Mouse (Mus musculus) forebrain, postnatal 0 days (tissue): ENCODE data around the gene Itpkb. TPM values are rescaled to one million over a fixed set of nuclear protein-coding genes. Genes with fewer than 3 reads are reported as not detected.

ENCODE experiments used
- ATAC-seq: fragments of 200-750 bp; cut with Nextera tagmentation; 2 replicates; pipeline ENCODE4 v1.8.0; 2017; ENCODE audit warnings: mild to moderate bottlenecking, moderate library complexity
- DNase-seq: peaks from one replicate; pipeline ENCODE4 v3.0.0-alpha.2; 2015
- H3K27ac ChIP-seq: fragments of 300-500 bp; sonication (generic); 2 replicates; pipeline ENCODE4 v1.5.1; 2014; ENCODE audit warnings: low read depth, mild to moderate bottlenecking, antibody characterized with exemption, low read length, moderate library complexity, mixed read lengths
- H3K27me3 ChIP-seq: fragments of 300-500 bp; sonication (generic); 2 replicates; pipeline ENCODE4 v1.6.1; 2014; ENCODE audit warnings: mild to moderate bottlenecking, low read length, mixed read lengths; ENCODE audit not compliant: insufficient read depth
- H3K36me3 ChIP-seq: fragments of 300-500 bp; sonication (generic); 2 replicates; pipeline ENCODE4 v1.6.1; 2014; ENCODE audit warnings: mild to moderate bottlenecking, moderate library complexity; ENCODE audit not compliant: insufficient read depth
- H3K4me1 ChIP-seq: fragments of 300-500 bp; sonication (generic); 2 replicates; pipeline ENCODE4 v1.6.1; 2014; ENCODE audit warnings: antibody characterized with exemption; ENCODE audit not compliant: insufficient read depth
- H3K4me2 ChIP-seq: fragments of 300-500 bp; sonication (generic); 2 replicates; pipeline ENCODE4 v1.6.1; 2014; ENCODE audit warnings: low read depth, mild to moderate bottlenecking, moderate library complexity
- H3K4me3 ChIP-seq: fragments of 300-500 bp; sonication (generic); 2 replicates; pipeline ENCODE4 v1.5.1; 2014; ENCODE audit warnings: low read depth, low read length, mixed read lengths
- H3K9ac ChIP-seq: fragments of 300-500 bp; sonication (generic); 2 replicates; pipeline ENCODE4 v1.6.1; 2014; ENCODE audit warnings: mild to moderate bottlenecking
- H3K9me3 ChIP-seq: fragments of 300-500 bp; sonication (generic); 2 replicates; pipeline ENCODE4 v1.6.1; 2016; ENCODE audit warnings: low read length
- CTCF ChIP-seq: sonication (generic); IDR thresholded peaks from 2 replicates; pipeline ENCODE4 v1.5.1; 2016; ENCODE audit warnings: antibody characterized with exemption, control low read depth, low read depth
- WGBS: fragments of 180-500 bp; shearing (Covaris S2); extraction: QIAGEN DNeasy Blood & Tissue Kit; methylation state at CpG from one replicate; pipeline ENCODE4 v1.1.7; 2014; 5-methylcytosine and 5-hydroxymethylcytosine counted together
- polyA plus RNA-seq: library from polyadenylated mRNA; unstranded; fragments of >200 nt; fragmentation: Nextera tagmentation; extraction: Ambion mirVana; gene quantifications from 2 replicates; pipeline ENCODE4 v1.2.1, GENCODE M21; 2015
- total RNA-seq: library from RNA; depleted of rRNA; stranded (reverse); fragments of >200 nt; gene quantifications from 2 replicates; pipeline ENCODE4 v1.2.3, GENCODE M21; 2014; rRNA removed

The Itpkb gene
- total RNA-seq (6.4 and 6.5 TPM in 2 replicates), polyA plus RNA-seq (1.3 and 1.9 TPM in 2 replicates)

DNA sequence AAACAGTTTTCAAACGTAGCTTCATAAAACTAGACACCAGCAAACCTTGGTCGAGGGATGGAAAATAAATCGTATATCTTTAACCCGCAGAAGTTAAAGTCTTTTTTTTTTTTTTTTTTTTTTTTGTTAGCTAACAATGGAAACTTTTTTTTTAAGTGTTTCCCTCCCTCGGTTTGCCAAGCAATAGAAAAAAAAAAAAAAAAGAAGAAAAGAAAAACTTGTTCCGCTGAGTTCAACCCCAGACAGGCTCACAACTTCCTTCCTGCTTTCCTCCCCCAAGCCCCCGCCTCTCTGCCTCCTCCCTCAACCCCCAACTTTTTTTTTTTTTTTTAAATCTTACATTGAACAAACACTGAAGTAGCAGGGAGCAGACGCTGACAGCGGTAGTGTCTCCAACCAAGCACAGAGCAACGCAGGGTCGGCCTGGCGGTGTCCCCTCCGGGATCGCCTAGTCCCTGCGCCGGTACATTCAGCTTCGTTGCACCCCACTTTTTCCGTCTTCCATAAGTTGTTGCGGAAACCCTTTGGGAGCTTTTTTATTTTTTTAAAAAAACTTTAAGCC lies at the start of gene Itpkb:
TSS of gene Itpkb (plus strand) at position 341 of the 562 bp plus-strand sequence.
- peak; percentile 27 for DNase-seq
- peak; percentile 42; the same call in 1 of the 2 replicates for ATAC-seq
- WGBS, result 1% methylated on average over 19 of the region's 19 CpGs

DNA sequence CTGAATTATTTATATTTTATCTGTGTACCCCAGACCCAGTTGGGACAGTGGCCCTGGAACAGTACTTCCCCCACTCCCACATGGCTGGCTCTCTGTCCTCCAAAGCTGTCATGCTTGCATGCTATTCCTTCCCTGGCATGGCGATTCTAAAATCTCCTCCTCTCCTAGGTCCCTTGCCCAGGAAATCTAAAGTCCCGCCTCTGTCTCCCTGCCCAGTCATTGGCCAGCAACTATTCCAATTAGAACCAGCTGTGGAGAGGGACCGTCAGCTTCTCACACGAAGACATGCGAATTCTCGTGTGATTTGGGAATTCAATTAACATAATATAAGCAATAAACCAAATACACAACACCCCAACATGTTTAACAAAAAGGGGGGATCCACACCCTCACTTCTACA lies 47.7 kb upstream of the Itpkb start:
- H3K27ac ChIP-seq, result no peak overlapping the region
- WGBS, result 46% methylated on average over 6 of the region's 6 CpGs
- no peaks in the 10 kb centered on the region for H3K4me1 ChIP-seq
- ATAC-seq (peak; percentile 40; the same call in 1 of the 2 replicates), DNase-seq (peak; percentile 12)
- H3K4me2 ChIP-seq, result no peak overlapping the region
- H3K27me3 ChIP-seq, result no peaks in the 10 kb centered on the region
- H3K9me3 ChIP-seq, result no peaks in the 10 kb centered on the region
- no peak for TF ChIP-seq CTCF
- H3K36me3 ChIP-seq, result no peaks in the 10 kb centered on the region
- H3K4me3 ChIP-seq, result no peak overlapping the region
- no peak overlapping the region for H3K9ac ChIP-seq

More for the DNA sequence above, at the start of gene Itpkb:
- Histone ChIP-seq H3K9me3 (no peaks in the 10 kb centered on the region), H3K4me2 (peak within 1 kb of the TSS; percentile 90), H3K4me1 (peaks cover 4% of the 10 kb centered on the region; the same call in 1 of the 2 replicates), H3K4me3 (peak within 1 kb of the TSS; percentile 57), H3K9ac (peak within 1 kb of the TSS; percentile 70), H3K27ac (peak within 1 kb of the TSS; percentile 59), H3K27me3 (peaks cover 9% of the 10 kb centered on the region; the same call in 1 of the 2 replicates), H3K36me3 (no peaks in the 10 kb centered on the region)
- no peak for TF ChIP-seq CTCF

DNA sequence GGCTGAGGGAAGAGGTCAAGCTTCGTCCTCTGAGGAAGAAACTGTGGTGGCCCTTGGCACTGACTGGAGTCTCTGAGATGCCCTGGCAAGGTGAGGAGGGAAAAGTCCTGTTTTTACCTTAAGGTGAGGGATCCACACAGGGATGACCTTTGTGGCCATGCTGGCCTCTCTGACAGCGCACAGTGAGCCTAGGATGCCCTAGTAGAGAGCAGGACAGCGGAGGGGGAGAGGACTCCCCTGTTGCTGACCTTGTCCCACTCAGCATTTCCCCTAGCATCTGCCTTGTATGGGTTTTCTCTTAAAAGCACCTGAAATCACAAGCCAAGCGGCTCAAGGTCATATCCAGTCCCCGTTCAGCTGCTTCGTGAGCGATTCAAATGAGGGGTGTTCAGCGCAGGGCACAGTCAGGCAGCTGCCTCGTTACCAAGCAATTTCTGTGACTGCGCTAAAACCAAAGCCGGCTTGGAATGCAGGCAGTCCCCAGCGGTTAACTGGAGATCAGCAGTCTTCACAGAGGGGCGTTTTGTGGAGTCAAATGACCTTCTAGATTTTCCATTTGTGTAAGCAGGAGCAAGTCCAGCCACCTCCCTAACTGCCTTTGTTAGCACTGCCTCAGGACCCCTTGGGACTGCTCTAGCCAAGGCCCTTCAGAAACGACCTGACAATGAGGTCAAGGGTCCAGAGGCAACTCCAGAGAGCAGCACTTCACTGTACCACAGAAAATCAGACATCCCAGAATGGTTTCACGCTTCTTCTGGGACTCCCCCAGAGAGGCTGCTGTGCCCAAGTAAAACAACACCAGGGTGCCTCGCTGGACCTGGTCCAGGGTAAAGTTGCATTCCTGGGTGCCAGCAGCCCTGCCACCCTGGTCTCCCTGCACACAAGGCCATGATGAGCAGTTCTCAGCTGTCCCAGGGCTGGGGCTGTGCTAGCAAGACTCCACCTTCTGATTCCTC lies 46.2 kb upstream of the Itpkb start:
- Histone ChIP-seq H3K9ac (no peak overlapping the region; the same call in 1 of the 2 replicates), H3K36me3 (no peaks in the 10 kb centered on the region), H3K27me3 (no peaks in the 10 kb centered on the region), H3K4me2 (peak overlapping the region; percentile 17; the same call in 1 of the 2 replicates), H3K27ac (peak overlapping the region; percentile 35; the same call in 1 of the 2 replicates), H3K4me3 (no peak overlapping the region), H3K4me1 (no peaks in the 10 kb centered on the region), H3K9me3 (no peaks in the 10 kb centered on the region)
- TF ChIP-seq CTCF, result peak; percentile 54
- WGBS, result 24% methylated on average over 16 of the region's 16 CpGs
- ATAC-seq (peak; percentile 89), DNase-seq (peak; percentile 63)

DNA sequence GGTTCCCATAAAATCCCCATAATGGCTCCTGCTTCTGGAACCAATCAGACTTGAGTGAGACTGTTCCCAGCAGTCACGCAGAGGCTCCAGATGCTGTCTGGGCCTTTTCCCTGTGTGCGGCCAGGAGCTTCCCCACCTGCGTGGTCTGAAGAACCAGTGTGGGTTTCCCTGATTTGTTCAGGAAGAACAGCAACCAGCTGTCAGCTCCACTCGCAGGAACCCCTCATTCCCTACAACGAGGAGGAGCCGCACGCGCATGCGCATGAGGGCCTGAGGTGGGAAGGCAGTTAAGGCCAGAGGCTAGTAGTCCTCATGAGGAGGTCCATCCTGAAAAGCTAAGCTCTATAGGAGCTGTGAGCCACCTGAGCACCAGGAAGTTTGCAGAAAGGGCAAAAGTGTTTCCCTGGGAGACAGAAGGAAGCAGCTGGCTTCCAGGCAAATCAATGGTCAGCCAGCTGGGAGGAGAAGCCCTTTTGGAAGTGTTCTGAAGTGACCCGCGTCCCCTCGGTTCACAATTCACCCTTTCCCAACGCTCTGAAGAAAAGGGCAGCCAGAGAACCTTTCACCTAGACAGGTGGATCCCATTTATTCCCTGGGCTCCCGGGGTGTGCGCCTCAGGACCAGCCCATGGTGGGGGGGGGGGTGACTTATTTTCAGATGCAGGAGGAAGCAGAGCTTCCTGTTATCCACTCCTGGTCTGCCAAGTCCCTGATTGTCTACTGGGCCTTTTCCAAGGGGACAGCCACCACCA lies 44.0 kb upstream of the Itpkb start:
- no peak overlapping the region for H3K4me3 ChIP-seq
- no peak overlapping the region for H3K27ac ChIP-seq
- H3K36me3 ChIP-seq, result no peaks in the 10 kb centered on the region
- no peak for ATAC-seq
- no peak overlapping the region for H3K9ac ChIP-seq
- 72% methylated on average over 15 of the region's 15 CpGs for WGBS
- H3K4me1 ChIP-seq, result no peaks in the 10 kb centered on the region
- no peaks in the 10 kb centered on the region for H3K9me3 ChIP-seq
- no peak for DNase-seq
- TF ChIP-seq CTCF, result no peak
- H3K27me3 ChIP-seq, result no peaks in the 10 kb centered on the region
- no peak overlapping the region for H3K4me2 ChIP-seq

DNA sequence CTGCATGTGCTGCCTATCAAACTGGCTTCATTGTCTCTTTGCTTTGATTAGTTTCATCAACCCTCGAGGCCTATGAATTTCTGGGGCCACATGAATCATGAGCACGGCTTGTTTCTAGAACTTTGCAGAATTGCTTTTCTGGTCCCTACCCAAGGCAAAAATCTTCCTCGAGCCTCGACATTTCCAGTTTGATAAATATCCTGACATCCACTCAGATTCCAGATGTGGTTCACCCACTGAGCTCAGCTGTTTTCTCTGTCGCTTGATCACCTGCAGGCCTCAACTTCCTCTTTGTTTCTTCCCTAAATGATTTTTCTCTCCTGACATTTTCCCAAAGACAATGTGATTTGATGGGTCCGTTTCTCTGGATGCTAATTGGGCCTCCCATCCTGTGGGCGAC lies 42.1 kb upstream of the Itpkb start:
- no peak overlapping the region for H3K9ac ChIP-seq
- no peaks in the 10 kb centered on the region for H3K4me1 ChIP-seq
- no peak overlapping the region for H3K4me3 ChIP-seq
- no peak for DNase-seq
- H3K27me3 ChIP-seq, result no peaks in the 10 kb centered on the region; the same call in 1 of the 2 replicates
- 84% methylated on average over 7 of the region's 7 CpGs for WGBS
- ATAC-seq, result no peak
- H3K4me2 ChIP-seq, result no peak overlapping the region
- no peak overlapping the region for H3K27ac ChIP-seq
- TF ChIP-seq CTCF, result no peak
- no peaks in the 10 kb centered on the region for H3K36me3 ChIP-seq
- no peaks in the 10 kb centered on the region for H3K9me3 ChIP-seq

DNA sequence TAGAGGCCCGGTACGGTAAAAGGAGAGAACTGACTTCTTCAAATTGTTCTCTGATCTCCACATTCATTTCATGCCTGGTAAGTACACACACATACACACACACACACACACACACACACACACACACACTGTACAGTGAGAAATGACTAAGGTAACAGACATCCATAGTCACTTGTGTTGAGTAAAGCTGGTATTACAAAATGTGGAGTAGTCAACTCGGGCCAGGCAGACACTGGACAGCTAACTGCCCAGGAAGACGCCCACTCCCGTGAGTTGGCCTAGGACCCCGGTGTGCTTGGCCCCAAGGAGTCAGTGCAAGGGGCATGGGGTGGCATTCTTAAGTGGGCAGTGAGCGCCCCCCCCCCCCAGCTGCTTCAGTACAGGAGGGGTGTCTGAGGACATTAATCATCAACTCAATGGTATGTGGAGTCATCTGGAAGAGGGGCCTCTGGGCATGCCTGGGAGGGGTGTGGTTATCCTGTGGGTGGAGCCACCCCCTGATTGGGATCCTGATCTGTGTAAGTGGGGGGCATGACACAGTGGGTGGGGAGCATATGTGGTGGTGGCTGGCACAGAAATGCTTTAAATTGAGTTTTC lies 41.3 kb upstream of the Itpkb start:
- no peaks in the 10 kb centered on the region; the same call in 1 of the 2 replicates for H3K27me3 ChIP-seq
- ATAC-seq, result no peak
- 84% methylated on average over 7 of the region's 7 CpGs for WGBS

More for the DNA sequence above, 41.3 kb upstream of the Itpkb start:
- Histone ChIP-seq H3K9me3 (no peaks in the 10 kb centered on the region), H3K4me2 (no peak overlapping the region), H3K4me3 (no peak overlapping the region), H3K4me1 (no peaks in the 10 kb centered on the region), H3K27ac (no peak overlapping the region), H3K9ac (no peak overlapping the region), H3K36me3 (no peaks in the 10 kb centered on the region)
- TF ChIP-seq CTCF, result no peak
- no peak for DNase-seq
